Mouse (Mus musculus) MEL (cell line): ENCODE results near the gene Ckap2l. TPM values are rescaled to one million over a fixed set of nuclear protein-coding genes. Genes with fewer than 3 reads are reported as not detected.

Experiments
- DNase-seq: peaks from one replicate; pipeline ENCODE4 v3.0.0; 2011; ENCODE audit warnings: low read depth, low spot score
- H3K27ac ChIP-seq: 2 replicates; pipeline ENCODE4 v1.5.1; 2012; ENCODE audit warnings: low read depth, mild to moderate bottlenecking, control low read depth, low read length, moderate library complexity; ENCODE audit not compliant: control insufficient read depth
- H3K27me3 ChIP-seq, 2 experiments: fragments of 150-350 bp in 1 of 2; sonication (generic) in 1 of 2; 2 replicates each; pipeline ENCODE4 v1.6.1; 2012; ENCODE audit warnings: low read length in 2 of 2, mild to moderate bottlenecking in 2 of 2, improper control_type of control experiment in 1 of 2, moderate library complexity in 1 of 2; ENCODE audit not compliant: insufficient read depth in 2 of 2, control insufficient read depth in 1 of 2
- H3K36me3 ChIP-seq, 2 experiments: 2 replicates each; pipeline ENCODE4 v1.6.1; 2012 to 2014; ENCODE audit warnings: low read length in 2 of 2, improper control_type of control experiment in 1 of 2, inconsistent platforms in 1 of 2, mild to moderate bottlenecking in 1 of 2; ENCODE audit not compliant: insufficient read depth in 2 of 2, control insufficient read depth in 1 of 2
- H3K4me1 ChIP-seq, 2 experiments: fragments of 150-350 bp in 1 of 2; sonication (generic) in 1 of 2; 2 replicates each; pipeline ENCODE4 v1.6.1; 2012; ENCODE audit warnings: low read length in 2 of 2, improper control_type of control experiment in 1 of 2, mild to moderate bottlenecking in 1 of 2; ENCODE audit not compliant: insufficient read depth in 2 of 2, control insufficient read depth in 1 of 2
- H3K4me3 ChIP-seq, 2 experiments: fragments of 150-350 bp in 1 of 2; sonication (generic) in 1 of 2; 2 replicates each; pipeline ENCODE4 v1.5.1; 2012; ENCODE audit warnings: low read depth in 2 of 2, low read length in 2 of 2, mild to moderate bottlenecking in 2 of 2, moderate library complexity in 2 of 2, control low read depth in 1 of 2, improper control_type of control experiment in 1 of 2; ENCODE audit not compliant: control insufficient read depth in 1 of 2, insufficient read depth in 1 of 2
- H3K79me2 ChIP-seq: 2 replicates; pipeline ENCODE4 v1.6.1; 2012; ENCODE audit warnings: mild to moderate bottlenecking, low read length, moderate library complexity; ENCODE audit not compliant: control insufficient read depth, poor library complexity, insufficient read depth
- H3K9ac ChIP-seq: 2 replicates; pipeline ENCODE4 v1.6.1; 2012; ENCODE audit warnings: low read depth, mild to moderate bottlenecking, control low read depth, low read length, moderate library complexity; ENCODE audit not compliant: control insufficient read depth, poor library complexity, severe bottlenecking
- H3K9me3 ChIP-seq: fragments of 150-350 bp; sonication (generic); replicated peaks from 2 replicates; pipeline ENCODE4 v1.6.1; 2012; ENCODE audit warnings: mild to moderate bottlenecking, low read length, improper control_type of control experiment, moderate library complexity; ENCODE audit not compliant: insufficient read depth
- BHLHE40 ChIP-seq: IDR thresholded peaks from 2 replicates; pipeline ENCODE4 v1.6.1; 2012; ENCODE audit warnings: low read depth, mild to moderate bottlenecking, inconsistent platforms, low read length, improper control_type of control experiment, borderline replicate concordance
- CHD2 ChIP-seq: IDR thresholded peaks from 2 replicates; pipeline ENCODE4 v1.6.1; 2011; ENCODE audit warnings: low read length, improper control_type of control experiment
- CTCF ChIP-seq, 3 experiments: IDR thresholded peaks in 2 of 3; conservative IDR thresholded peaks in 1 of 3; 2 replicates each; pipeline ENCODE4 v1.5.1; 2011 to 2012; ENCODE audit warnings: low read length in 3 of 3, low read depth in 2 of 3, mild to moderate bottlenecking in 2 of 3, improper control_type of control experiment in 1 of 3, inconsistent platforms in 1 of 3, mixed read lengths in 1 of 3, moderate library complexity in 1 of 3; ENCODE audit not compliant: control insufficient read depth in 1 of 3, insufficient read depth in 1 of 3, poor library complexity in 1 of 3, severe bottlenecking in 1 of 3
- E2F4 ChIP-seq: IDR thresholded peaks from 2 replicates; pipeline ENCODE4 v1.6.1; 2011; ENCODE audit warnings: low read depth, low read length, improper control_type of control experiment, borderline replicate concordance
- EP300 ChIP-seq, 2 experiments: IDR thresholded peaks; 2 replicates each; pipeline ENCODE4 v1.6.1; 2011; ENCODE audit warnings: improper control_type of control experiment in 2 of 2, low read length in 2 of 2, low read depth in 1 of 2, mild to moderate bottlenecking in 1 of 2
- ETS1 ChIP-seq: IDR thresholded peaks from 2 replicates; pipeline ENCODE4 v1.6.1; 2012; ENCODE audit warnings: low read depth, mild to moderate bottlenecking, inconsistent platforms, low read length, improper control_type of control experiment, moderate library complexity
- GABPA ChIP-seq: IDR thresholded peaks from 2 replicates; pipeline ENCODE4 v1.6.1; 2012; ENCODE audit warnings: low read depth, mild to moderate bottlenecking, inconsistent platforms, low read length, improper control_type of control experiment, moderate library complexity
- GATA1 ChIP-seq: IDR thresholded peaks from 2 replicates; pipeline ENCODE4 v1.6.1; 2011; ENCODE audit warnings: low read depth, low read length, improper control_type of control experiment
- JUND ChIP-seq: IDR thresholded peaks from 2 replicates; pipeline ENCODE4 v1.6.1; 2011; ENCODE audit warnings: low read depth, mild to moderate bottlenecking, improper control_type of control experiment, low read length
- KAT2A ChIP-seq: conservative IDR thresholded peaks from 2 replicates; pipeline ENCODE4 v1.6.1; 2012; ENCODE audit warnings: low read depth, low read length, improper control_type of control experiment, inconsistent platforms
- MAX ChIP-seq: IDR thresholded peaks from 2 replicates; pipeline ENCODE4 v1.6.1; 2011; ENCODE audit warnings: low read length, improper control_type of control experiment
- MAZ ChIP-seq: IDR thresholded peaks from 2 replicates; pipeline ENCODE4 v1.6.1; 2012; ENCODE audit warnings: low read depth, mild to moderate bottlenecking, inconsistent platforms, low read length, improper control_type of control experiment
- MYC ChIP-seq: IDR thresholded peaks from 2 replicates; pipeline ENCODE4 v1.6.1; 2011; ENCODE audit warnings: low read depth, mild to moderate bottlenecking, low read length, improper control_type of control experiment, moderate library complexity
- NRF1 ChIP-seq: IDR thresholded peaks from 2 replicates; pipeline ENCODE4 v1.6.1; 2014; ENCODE audit warnings: low read depth, mild to moderate bottlenecking, inconsistent platforms, low read length, improper control_type of control experiment, moderate library complexity; ENCODE audit not compliant: poor library complexity, insufficient read depth, severe bottlenecking
- POLR2A ChIP-seq, 2 experiments: IDR thresholded peaks; 2 replicates each; pipeline ENCODE4 v1.6.1; 2011 to 2012; ENCODE audit warnings: low read length in 2 of 2, mild to moderate bottlenecking in 2 of 2, control low read depth in 1 of 2, improper control_type of control experiment in 1 of 2, low read depth in 1 of 2, moderate library complexity in 1 of 2; ENCODE audit not compliant: control insufficient read depth in 1 of 2, insufficient read depth in 1 of 2, poor library complexity in 1 of 2
- POLR2AphosphoS2 ChIP-seq: IDR thresholded peaks from 2 replicates; pipeline ENCODE4 v1.6.1; 2011; ENCODE audit warnings: low read length, improper control_type of control experiment
- RAD21 ChIP-seq: IDR thresholded peaks from 2 replicates; pipeline ENCODE4 v1.6.1; 2011; ENCODE audit warnings: mild to moderate bottlenecking, low read depth, low read length, improper control_type of control experiment
- RCOR1 ChIP-seq: IDR thresholded peaks from 2 replicates; pipeline ENCODE4 v1.6.1; 2012; ENCODE audit warnings: low read depth, mild to moderate bottlenecking, inconsistent platforms, low read length, improper control_type of control experiment
- SMC3 ChIP-seq: IDR thresholded peaks from 2 replicates; pipeline ENCODE4 v1.6.1; 2011; ENCODE audit warnings: low read depth, low read length, improper control_type of control experiment
- TAL1 ChIP-seq: IDR thresholded peaks from 2 replicates; pipeline ENCODE4 v1.6.1; 2012; ENCODE audit warnings: mild to moderate bottlenecking, inconsistent platforms, low read length, moderate library complexity, mixed read lengths
- TCF12 ChIP-seq: IDR thresholded peaks from 2 replicates; pipeline ENCODE4 v1.6.1; 2014; ENCODE audit warnings: low read depth, mild to moderate bottlenecking, inconsistent platforms, low read length, improper control_type of control experiment, moderate library complexity
- UBTF ChIP-seq: IDR thresholded peaks from 2 replicates; pipeline ENCODE4 v1.6.1; 2012; ENCODE audit warnings: low read depth, mild to moderate bottlenecking, inconsistent platforms, low read length, improper control_type of control experiment, moderate library complexity, borderline replicate concordance; ENCODE audit not compliant: insufficient read depth
- ZC3H11A ChIP-seq: IDR thresholded peaks from 2 replicates; pipeline ENCODE4 v1.6.1; 2012; ENCODE audit warnings: low read depth, mild to moderate bottlenecking, inconsistent platforms, low read length, improper control_type of control experiment
- ZMIZ1 ChIP-seq: IDR thresholded peaks from 2 replicates; pipeline ENCODE4 v1.6.1; 2012; ENCODE audit warnings: low read depth, mild to moderate bottlenecking, inconsistent platforms, low read length, improper control_type of control experiment, moderate library complexity
- ZNF384 ChIP-seq: IDR thresholded peaks from 2 replicates; pipeline ENCODE4 v1.6.1; 2012; ENCODE audit warnings: low read depth, mild to moderate bottlenecking, inconsistent platforms, low read length, improper control_type of control experiment
- polyA plus RNA-seq, 2 experiments: library from polyadenylated mRNA; stranded (reverse) in 1 of 2; unstranded in 1 of 2; fragments of >175 nt in 1 of 2; fragments of >200 nt in 1 of 2; gene quantifications; 2 replicates each; pipeline versions ENCODE4 v1.2.1 to v1.2.4; 2012; ENCODE audit warnings: low replicate concordance in 2 of 2, low read depth in 1 of 2; ENCODE audit not compliant: insufficient read length in 2 of 2, insufficient read depth in 1 of 2, missing spikeins in 1 of 2
- total RNA-seq: library from RNA; depleted of rRNA; stranded (reverse); fragments of 300-350 nt; gene quantifications from 2 replicates; pipeline ENCODE4 v1.2.3, GENCODE M21; 2012

Gene Ckap2l
- total and polyA plus RNA-seq, 3 experiments = 10.6 to 25.7 TPM; not detected in 1

DNA sequence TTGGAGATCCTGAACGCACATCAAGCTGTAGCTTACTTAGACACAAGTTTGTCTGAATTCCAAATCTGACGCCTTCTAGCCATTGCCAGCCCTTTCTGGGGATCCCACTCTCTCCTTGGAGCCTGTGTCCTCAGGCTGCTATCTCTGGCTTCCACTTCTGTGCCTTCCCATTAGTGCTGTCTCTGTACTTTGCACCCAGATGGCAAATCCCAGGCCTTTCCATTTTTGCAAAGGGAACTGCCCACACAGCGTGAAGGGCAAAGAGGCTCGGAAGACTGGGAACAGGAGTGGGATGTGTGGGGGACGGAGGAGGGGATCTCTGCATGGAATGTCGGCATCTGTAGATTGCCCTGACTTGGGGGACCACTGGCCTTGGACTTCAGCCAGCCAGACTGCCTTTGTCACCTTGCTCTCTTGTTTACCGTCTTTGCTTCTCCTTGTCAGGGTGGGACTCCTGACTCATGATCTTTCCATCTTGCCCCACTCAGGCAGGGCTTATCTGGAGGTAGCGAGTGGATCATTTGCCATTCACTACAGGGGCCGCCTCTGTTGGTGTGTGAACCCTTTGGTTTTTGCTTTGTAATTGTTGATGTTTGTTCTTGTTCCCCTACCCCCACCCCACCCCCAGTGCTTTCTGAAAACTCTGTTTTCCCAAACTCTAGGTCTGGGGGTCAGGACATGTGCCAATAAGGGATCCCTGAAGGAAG lies 56.1 kb downstream of the Ckap2l start:
- H3K9ac ChIP-seq = no peak overlapping the region
- H3K27ac ChIP-seq = no peak overlapping the region

GRCm38 (mm10) chr2:129236526-129236925 lies 60.5 kb downstream of the Ckap2l start:
- H3K9ac ChIP-seq = no peak overlapping the region
- no peaks in the 10 kb centered on the region for H3K9me3 ChIP-seq
- H3K4me1 ChIP-seq = peaks cover 10 to 18% of the 10 kb centered on the region in 2 experiments
- TF ChIP-seq MYC (no peak), ZNF384 (no peak), NRF1 (no peak), RAD21 (no peak)
- no peak for DNase-seq
- no peak overlapping the region for H3K4me3 ChIP-seq
- peaks cover 0 to 17% of the 10 kb centered on the region in 2 experiments; a peak in 2 of 4 replicates for H3K36me3 ChIP-seq
- no peaks in the 10 kb centered on the region for H3K27me3 ChIP-seq
- no peaks in the 10 kb centered on the region for H3K79me2 ChIP-seq
- H3K27ac ChIP-seq = no peak overlapping the region

More for the DNA sequence above, 56.1 kb downstream of the Ckap2l start:
- TF ChIP-seq GATA1 (no peak), EP300 (IDR thresholded peaks at IDR 0.05; ENCODE audit: low read depth in 1 of 2, low read length in 2 of 2) (no peak), ZC3H11A (no peak), MAZ (no peak), RAD21 (no peak), JUND (no peak)
- Histone ChIP-seq H3K4me1 (no peaks in the 10 kb centered on the region), H3K9me3 (no peaks in the 10 kb centered on the region), H3K4me3 (no peak overlapping the region), H3K36me3 (no peaks in the 10 kb centered on the region), H3K27me3 (no peaks in the 10 kb centered on the region), H3K79me2 (no peaks in the 10 kb centered on the region)
- no peak for DNase-seq

DNA sequence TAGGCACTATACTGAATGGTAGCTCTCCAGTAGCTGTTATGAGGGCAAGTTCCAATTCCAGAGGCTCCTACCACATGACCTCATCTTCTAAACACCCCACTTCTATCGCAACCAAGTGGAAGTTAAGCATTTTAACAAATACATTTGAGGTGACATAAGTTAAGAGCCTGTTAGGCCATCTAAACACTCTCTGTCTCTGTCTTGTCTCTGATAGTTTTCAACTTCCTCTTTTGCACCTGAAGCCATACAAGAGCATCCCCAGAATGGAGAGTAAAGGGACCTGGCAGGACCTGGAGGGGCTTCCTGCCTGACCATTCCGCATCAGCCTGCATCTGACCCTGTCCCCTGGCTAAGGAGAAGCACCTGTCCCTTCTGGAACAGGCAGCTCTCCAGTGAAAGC lies 62.3 kb downstream of the Ckap2l start:
- peak; percentile 73 for DNase-seq
- no peaks in the 10 kb centered on the region for H3K27me3 ChIP-seq
- H3K9me3 ChIP-seq = no peaks in the 10 kb centered on the region
- peaks cover 10 to 20% of the 10 kb centered on the region in 2 experiments for H3K4me1 ChIP-seq
- H3K36me3 ChIP-seq = peaks cover 0 to 17% of the 10 kb centered on the region in 2 experiments; a peak in 2 of 4 replicates
- peak overlapping the region; percentile 29; the same call in 1 of the 2 replicates for H3K9ac ChIP-seq
- no peaks in the 10 kb centered on the region for H3K79me2 ChIP-seq
- no peak overlapping the region; a peak in 1 of 4 replicates for H3K4me3 ChIP-seq
- peak overlapping the region; percentile 73 for H3K27ac ChIP-seq
- TF ChIP-seq ETS1 = 0 out of 2 replicates have a peak, but pooled peaks have one; percentile 28
- TF ChIP-seq GABPA = no peak
- TF ChIP-seq ZMIZ1 = no peak
- no peak for TF ChIP-seq MAX
- TF ChIP-seq SMC3 = no peak
- no peak for TF ChIP-seq KAT2A
- 0 out of 2 replicates have a peak, but pooled peaks have one; percentile 11 for TF ChIP-seq RCOR1
- no peak for TF ChIP-seq ZNF384
- no peak for TF ChIP-seq UBTF
- TF ChIP-seq CHD2 = no peak
- TF ChIP-seq POLR2A (IDR thresholded peaks at IDR 0.05; ENCODE audit: control insufficient read depth in 1 of 2, insufficient read depth in 1 of 2, low read depth in 1 of 2, low read length in 2 of 2, poor library complexity in 1 of 2) = no peak
- no peak for TF ChIP-seq POLR2AphosphoS2
- TF ChIP-seq MAZ = no peak
- no peak for TF ChIP-seq E2F4
- no peak for TF ChIP-seq TAL1
- TF ChIP-seq BHLHE40 = no peak
- TF ChIP-seq ZC3H11A = no peak
- TF ChIP-seq CTCF (IDR thresholded peaks at IDR 0.05 in 2 of 3, conservative IDR thresholded peaks at IDR 0.05 in 1 of 3; ENCODE audit: control insufficient read depth in 1 of 3, insufficient read depth in 1 of 3, low read depth in 2 of 3, low read length in 3 of 3, poor library complexity in 1 of 3, severe bottlenecking in 1 of 3) = no peak
- 0 out of 2 replicates have a peak, but pooled peaks have one; percentile 21 for TF ChIP-seq TCF12
